Mouse (Mus musculus) ovary, postnatal 14 days (tissue): ENCODE data around the gene Fam169b.

ENCODE experiments used
- DNase-seq: peaks from one replicate; pipeline ENCODE4 v3.0.0; 2022; ENCODE audit warnings: low spot score

The Fam169b gene

GRCm38 (mm10) chr7:68273515-68273914 lies at the start of gene Fam169b:
Gene Fam169b, plus strand, starts transcription at chr7:68273839.
- no peak for DNase-seq

GRCm38 (mm10) chr7:68224006-68224405 lies 49.6 kb upstream of the Fam169b start:
- DNase-seq, result no peak

- no peak for DNase-seq
Measured at GRCm38 (mm10) chr7:68225427-68226054, 48.1 kb upstream of the Fam169b start.

GRCm38 (mm10) chr7:68227021-68227420 lies 46.6 kb upstream of the Fam169b start:
- no peak for DNase-seq

- no peak for DNase-seq
Measured at GRCm38 (mm10) chr7:68227621-68228020, 46.0 kb upstream of the Fam169b start.

- DNase-seq, result no peak
Measured at GRCm38 (mm10) chr7:68228491-68228890, 45.1 kb upstream of the Fam169b start.

GRCm38 (mm10) chr7:68230831-68231230 lies 42.8 kb upstream of the Fam169b start:
- DNase-seq, result no peak

- DNase-seq, result no peak
Measured at GRCm38 (mm10) chr7:68232521-68232920, 41.1 kb upstream of the Fam169b start.

- no peak for DNase-seq
Measured at GRCm38 (mm10) chr7:68233619-68234223, 39.9 kb upstream of the Fam169b start.

- DNase-seq, result no peak
Measured at GRCm38 (mm10) chr7:68236817-68237216, 36.8 kb upstream of the Fam169b start.

GRCm38 (mm10) chr7:68239220-68239827 lies 34.3 kb upstream of the Fam169b start:
- DNase-seq, result no peak

GRCm38 (mm10) chr7:68241205-68241604 lies 32.4 kb upstream of the Fam169b start:
- DNase-seq, result no peak

GRCm38 (mm10) chr7:68245681-68246080 lies 28.0 kb upstream of the Fam169b start:
- DNase-seq, result no peak

- DNase-seq, result no peak
Measured at GRCm38 (mm10) chr7:68246249-68246648, 27.4 kb upstream of the Fam169b start.

GRCm38 (mm10) chr7:68250411-68250810 lies 23.2 kb upstream of the Fam169b start:
- DNase-seq, result no peak

GRCm38 (mm10) chr7:68250902-68251301 lies 22.7 kb upstream of the Fam169b start:
- no peak for DNase-seq

- DNase-seq, result no peak
Measured at GRCm38 (mm10) chr7:68257767-68258166, 15.9 kb upstream of the Fam169b start.

GRCm38 (mm10) chr7:68258326-68259150 lies 15.1 kb upstream of the Fam169b start:
- no peak for DNase-seq

GRCm38 (mm10) chr7:68259523-68260081 lies 14.0 kb upstream of the Fam169b start:
- DNase-seq, result no peak

GRCm38 (mm10) chr7:68262612-68263200 lies 10.9 kb upstream of the Fam169b start:
- no peak for DNase-seq

GRCm38 (mm10) chr7:68263346-68264027 lies 10.2 kb upstream of the Fam169b start:
- no peak for DNase-seq
